Mouse (Mus musculus) kidney, adult 9 months (tissue): ENCODE data around the gene Plekhg5.
"Not testable (repeated sequence)": the region's sequence is repeated elsewhere in the genome, so short reads cannot be mapped to it uniquely, and the experiment has no call there.

ENCODE experiments used
- DNase-seq: peaks from one replicate; pipeline ENCODE4 v3.0.0; 2022

Gene Plekhg5

DNA sequence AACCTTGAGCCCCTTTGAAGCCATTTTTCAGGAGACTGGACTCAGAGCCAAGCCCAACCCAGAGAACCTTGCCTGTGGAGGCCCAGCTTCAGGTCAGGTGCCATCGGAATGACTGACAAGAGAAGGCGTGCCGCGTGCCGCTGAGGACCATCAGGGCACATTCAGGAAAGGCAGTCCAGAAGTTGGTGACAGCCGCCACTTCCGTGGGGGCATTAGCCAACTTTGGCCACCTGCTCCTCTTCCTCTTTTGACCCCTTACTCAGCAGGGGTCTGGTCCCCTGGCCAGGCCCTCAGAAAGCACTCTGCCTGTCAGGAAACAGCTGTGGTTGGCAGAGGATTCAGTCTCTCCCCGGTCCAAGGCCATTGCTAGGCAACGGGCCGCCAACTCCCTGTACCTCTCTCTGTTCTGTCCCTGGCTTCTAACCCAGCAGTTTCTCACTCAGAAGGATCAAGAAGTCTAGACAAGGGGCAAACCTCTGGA lies at the start of gene Plekhg5:
Gene Plekhg5 (plus strand): TSS at position 378 of the 481 bp plus-strand sequence.
- DNase-seq: no peak

GRCm38 (mm10) chr4:152022506-152022905 lies 49.8 kb upstream of the Plekhg5 start:
- DNase-seq: no peak

DNA sequence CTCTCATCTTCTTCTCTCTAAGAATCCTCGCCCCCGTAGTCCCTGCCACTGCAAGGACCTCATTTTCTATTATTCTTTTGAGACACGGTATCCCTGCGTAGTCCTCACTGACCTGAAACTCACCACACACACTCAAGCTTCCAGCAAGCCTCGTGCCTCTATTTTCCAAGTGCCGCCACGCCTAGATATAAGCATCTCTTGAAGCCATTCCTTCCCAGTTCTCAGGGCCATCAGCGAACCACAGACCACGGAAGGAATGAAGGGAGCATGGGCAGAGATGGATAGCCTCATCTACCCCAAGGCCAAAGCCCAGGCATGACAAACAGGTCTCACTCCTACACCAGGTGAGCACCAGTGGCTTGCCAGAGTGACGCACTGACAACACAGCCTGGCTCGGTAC lies 47.8 kb upstream of the Plekhg5 start:
- DNase-seq: no peak

DNA sequence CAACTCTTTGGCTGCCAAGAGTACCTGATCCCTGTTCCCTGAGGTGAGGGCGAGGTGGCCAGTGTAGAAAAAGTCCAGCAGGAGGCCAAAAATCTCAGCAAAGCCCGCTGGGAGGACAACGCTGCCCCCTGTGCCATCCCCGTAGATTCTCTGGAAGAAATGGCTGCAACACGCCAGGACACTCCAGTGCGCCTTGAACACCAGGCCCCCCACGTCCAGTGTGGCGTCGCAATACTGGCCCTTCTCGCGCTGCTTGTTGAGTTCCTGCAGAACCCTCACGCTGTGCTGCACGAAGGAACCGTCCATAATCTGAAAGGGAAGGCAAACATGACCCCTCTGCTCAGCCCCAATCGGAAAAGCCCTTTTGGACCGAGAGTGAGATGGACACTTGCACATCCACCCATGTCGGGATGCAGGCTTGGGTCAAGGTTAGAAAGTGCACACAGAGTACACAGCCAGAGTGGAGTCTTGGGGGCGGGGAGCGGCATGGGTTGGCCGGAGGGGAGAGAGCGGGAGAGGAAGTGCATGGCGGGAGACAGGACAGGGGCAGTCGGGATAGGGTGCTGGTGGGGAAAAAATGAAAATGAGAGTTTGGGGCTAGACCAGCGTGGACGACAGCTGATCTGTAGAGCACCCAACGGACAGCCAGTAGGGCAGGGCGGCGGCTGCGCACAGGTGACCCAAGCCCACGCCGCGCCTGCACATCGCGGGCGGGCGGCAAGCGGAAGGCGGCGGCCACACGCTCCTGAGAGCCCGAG lies 45.4 kb upstream of the Plekhg5 start:
- DNase-seq: peak; percentile 46

DNA sequence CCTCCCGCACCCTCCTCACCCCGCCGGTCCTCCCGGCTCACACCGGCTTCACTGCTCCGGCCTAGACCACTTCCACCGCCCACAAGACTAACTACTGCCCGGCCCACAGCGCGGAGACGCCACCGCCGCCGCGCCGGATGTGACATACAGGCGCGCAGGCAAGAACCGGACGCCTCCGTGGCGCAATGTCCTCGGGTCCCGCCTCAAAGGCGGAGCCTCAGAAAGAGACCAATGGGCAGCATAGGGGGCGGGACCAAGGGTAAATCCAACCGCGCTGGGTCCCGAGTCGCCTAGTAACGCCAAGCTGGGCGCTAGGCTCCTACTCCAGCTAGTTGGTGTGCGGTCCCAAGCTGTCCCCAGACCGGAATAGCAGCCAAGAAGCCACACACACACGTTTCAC lies 44.8 kb upstream of the Plekhg5 start, which contains the start of gene Zbtb48:
Gene Zbtb48 (minus strand): TSS at position 148 of the 400 bp plus-strand sequence.
- DNase-seq: peak; percentile 98

- no peak for DNase-seq
Measured at GRCm38 (mm10) chr4:152028456-152028855, 43.8 kb upstream of the Plekhg5 start.

DNA sequence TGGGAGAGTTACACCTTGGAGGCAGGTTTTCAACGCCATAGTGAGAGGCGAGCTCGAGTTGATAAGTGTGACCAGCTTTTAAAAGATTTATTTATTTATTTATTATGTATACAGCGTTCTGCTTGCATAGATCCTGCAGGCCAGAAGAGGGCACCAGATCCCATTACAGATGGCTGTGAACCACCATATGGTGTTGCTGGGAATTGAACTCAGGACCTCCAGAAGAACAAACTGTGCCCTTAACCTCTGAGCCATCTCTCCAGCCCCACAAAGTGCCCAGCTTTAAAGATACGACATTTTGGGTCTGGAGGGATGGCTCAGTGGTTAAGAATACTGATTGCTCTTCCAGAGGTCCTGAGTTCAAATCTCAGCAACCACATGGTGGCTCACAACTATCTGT lies 43.2 kb upstream of the Plekhg5 start:
- no peak for DNase-seq

- no peak for DNase-seq
Measured at GRCm38 (mm10) chr4:152029997-152030396, 42.3 kb upstream of the Plekhg5 start.

- DNase-seq: no peak
Measured at GRCm38 (mm10) chr4:152032922-152033321, 39.4 kb upstream of the Plekhg5 start.

- not testable (repeated sequence) for DNase-seq
Measured at GRCm38 (mm10) chr4:152036464-152036863, 35.8 kb upstream of the Plekhg5 start.

GRCm38 (mm10) chr4:152038225-152038984 lies 33.9 kb upstream of the Plekhg5 start, which contains the start of gene Tas1r1:
Gene Tas1r1 (minus strand): TSS chr4:152038568.
- DNase-seq: no peak

GRCm38 (mm10) chr4:152038985-152039830 lies 33.1 kb upstream of the Plekhg5 start, which contains the start of gene Nol9:
Gene Nol9 (plus strand): TSS chr4:152039321.
- DNase-seq: peak; percentile 92

- DNase-seq: peak; percentile 44
Measured at GRCm38 (mm10) chr4:152039831-152040310, 32.4 kb upstream of the Plekhg5 start.

GRCm38 (mm10) chr4:152041924-152042641 lies 30.2 kb upstream of the Plekhg5 start:
- no peak for DNase-seq

DNA sequence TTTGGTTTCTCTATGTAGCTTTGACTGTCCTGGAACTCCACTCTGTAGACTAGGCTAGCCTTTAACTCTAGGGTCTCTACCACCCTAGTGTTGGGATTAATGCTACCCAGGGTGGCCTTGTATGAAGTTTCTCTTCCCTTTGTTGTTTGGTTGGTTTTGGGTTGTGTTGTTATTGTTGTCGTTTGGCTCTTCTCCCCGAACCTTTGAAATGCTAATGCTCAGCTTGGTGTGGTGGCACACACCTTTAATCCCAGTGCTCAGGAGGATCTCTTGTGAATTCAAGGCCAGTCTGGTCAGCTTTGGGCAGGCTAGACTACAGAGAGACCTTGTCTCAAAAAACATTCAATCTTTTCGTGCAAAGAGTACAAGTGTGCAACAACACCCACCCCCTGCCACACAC lies 29.1 kb upstream of the Plekhg5 start:
- DNase-seq: no peak

DNA sequence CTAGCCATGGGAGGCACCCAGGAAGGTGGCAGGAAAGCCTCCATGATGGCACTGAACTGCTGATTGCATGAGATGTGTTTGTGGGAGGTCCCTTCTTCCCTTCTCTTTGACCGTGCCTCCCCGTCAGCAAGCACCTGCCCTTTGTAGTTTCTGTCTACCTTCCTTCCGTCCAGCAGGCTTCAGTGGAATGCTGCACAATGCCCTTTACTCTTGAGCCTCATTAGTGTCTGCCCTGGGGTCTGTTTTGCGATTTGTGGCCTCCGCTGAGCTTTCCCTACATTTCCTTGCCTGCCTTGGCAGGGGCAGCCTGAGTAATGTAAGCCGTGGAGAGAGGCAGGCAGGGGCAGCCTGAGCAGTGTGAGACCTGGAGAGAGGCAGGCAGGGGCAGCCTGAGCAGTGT lies 27.7 kb upstream of the Plekhg5 start:
- peak; percentile 65 for DNase-seq

DNA sequence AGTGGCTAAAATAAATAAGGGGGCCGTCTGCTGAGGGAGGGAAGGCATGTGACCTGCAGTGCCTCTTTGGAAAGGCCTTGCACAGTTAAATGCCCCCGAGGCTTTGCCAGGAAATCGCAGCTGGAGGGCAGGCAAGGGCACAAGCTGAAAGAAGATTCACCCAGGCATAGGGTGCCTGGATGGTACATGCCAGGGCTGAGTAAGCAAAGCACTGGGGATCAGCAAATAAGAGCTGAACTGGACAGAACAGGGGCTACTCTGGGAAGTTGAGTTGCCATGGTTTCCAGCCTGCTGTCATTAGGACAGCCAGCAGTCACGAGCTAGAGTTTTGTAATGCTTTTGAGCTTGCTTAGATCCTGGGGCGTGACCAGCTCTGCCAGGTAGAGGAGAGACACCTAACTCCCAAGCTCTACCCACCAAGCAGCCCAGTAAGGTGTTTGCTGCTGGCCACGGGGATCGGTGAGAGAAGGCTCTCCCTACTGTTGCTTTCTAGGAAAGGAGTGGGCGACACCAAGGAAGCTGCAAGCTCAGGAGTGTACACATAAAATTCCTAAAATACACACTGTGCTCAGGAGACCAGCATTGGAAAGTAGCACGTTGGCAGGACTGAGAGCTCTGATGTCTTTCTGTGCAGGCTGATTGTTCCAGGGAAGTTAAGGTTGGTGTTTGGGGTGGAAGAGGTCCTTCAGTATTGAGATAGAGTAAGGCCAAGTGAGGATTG lies 9.7 kb upstream of the Plekhg5 start:
- DNase-seq: peak; percentile 84

GRCm38 (mm10) chr4:152067280-152067679 lies 5.0 kb upstream of the Plekhg5 start:
- no peak for DNase-seq

DNA sequence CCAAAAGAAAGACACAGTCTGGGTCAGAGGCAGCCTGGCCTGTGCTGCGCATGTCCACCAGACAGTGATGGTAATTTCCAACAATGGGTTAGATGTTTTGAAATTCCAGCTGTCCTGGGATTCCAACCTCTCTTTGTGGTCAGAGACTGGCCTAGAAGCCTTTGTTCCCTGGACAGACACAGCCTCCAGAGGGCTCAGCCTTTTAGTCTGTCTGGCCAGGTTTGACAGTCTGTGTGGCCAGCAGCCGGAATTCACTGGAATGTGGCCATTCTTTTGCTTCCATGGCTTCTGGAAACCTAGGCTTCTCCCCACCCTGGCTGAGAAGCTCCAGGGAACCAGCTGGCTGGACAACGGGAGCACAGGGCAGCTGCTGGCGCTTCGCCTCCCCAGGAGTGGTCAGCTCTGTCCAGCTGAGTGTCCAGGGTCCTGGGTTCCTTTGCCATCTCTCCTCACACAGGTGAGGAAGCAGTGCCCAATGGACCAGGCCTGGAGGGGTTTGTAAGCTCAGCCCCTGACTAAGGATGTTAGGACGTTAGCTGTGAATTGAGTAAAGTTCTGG lies 4.1 kb upstream of the Plekhg5 start:
- DNase-seq: no peak

DNA sequence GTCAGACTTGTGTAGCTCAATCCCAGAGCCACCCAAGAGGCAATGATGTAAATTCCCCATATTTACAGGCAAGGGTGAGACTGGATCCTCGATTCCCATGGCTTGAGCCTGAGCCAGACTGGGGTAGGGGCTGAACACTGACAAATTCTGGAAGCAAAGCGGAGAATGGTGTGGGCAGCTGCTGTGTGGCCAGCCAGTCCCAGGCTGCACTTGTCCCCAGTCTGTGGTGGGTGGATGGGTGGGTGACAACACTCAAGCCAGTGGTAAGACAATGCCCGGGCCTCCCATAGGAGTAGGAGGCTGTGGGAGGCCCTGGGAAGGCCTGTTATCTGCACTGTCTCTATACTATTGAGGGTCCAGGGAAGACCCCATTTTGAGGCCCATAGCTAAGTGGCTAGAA lies 3.1 kb upstream of the Plekhg5 start:
- no peak for DNase-seq
